Mouse (Mus musculus) intestine, embryonic 15.5 days (tissue): ENCODE data around the gene Hhat. TPM values are rescaled to one million over a fixed set of nuclear protein-coding genes. Genes with fewer than 3 reads are reported as not detected.

Experiments
- ATAC-seq: fragments of 200-750 bp; cut with Nextera tagmentation; 2 replicates; pipeline ENCODE4 v1.8.0; 2017; ENCODE audit warnings: moderate TSS enrichment, moderate library complexity
- H3K27ac ChIP-seq: fragments of 300-500 bp; sonication (generic); 2 replicates; pipeline ENCODE4 v1.5.1; 2015; ENCODE audit warnings: mild to moderate bottlenecking, inconsistent platforms
- H3K27me3 ChIP-seq: fragments of 300-500 bp; sonication (generic); replicated peaks from 2 replicates; pipeline ENCODE4 v1.6.1; 2015; ENCODE audit warnings: inconsistent platforms
- H3K36me3 ChIP-seq: fragments of 300-500 bp; sonication (generic); 2 replicates; pipeline ENCODE4 v1.6.1; 2015; ENCODE audit warnings: inconsistent platforms
- H3K4me1 ChIP-seq: fragments of 300-500 bp; sonication (generic); replicated peaks from 2 replicates; pipeline ENCODE4 v1.6.1; 2015; ENCODE audit warnings: inconsistent platforms
- H3K4me2 ChIP-seq: fragments of 300-500 bp; sonication (generic); replicated peaks from 2 replicates; pipeline ENCODE4 v1.6.1; 2015; ENCODE audit warnings: mild to moderate bottlenecking, inconsistent platforms
- H3K4me3 ChIP-seq: fragments of 300-500 bp; sonication (generic); replicated peaks from 2 replicates; pipeline ENCODE4 v1.5.1; 2015; ENCODE audit warnings: inconsistent platforms
- H3K9ac ChIP-seq: fragments of 300-500 bp; sonication (generic); 2 replicates; pipeline ENCODE4 v1.6.1; 2015; ENCODE audit warnings: inconsistent platforms
- H3K9me3 ChIP-seq: fragments of 300-500 bp; sonication (generic); 2 replicates; pipeline ENCODE4 v1.6.1; 2016; ENCODE audit warnings: inconsistent platforms
- WGBS: fragments of 180-500 bp; shearing (Covaris S2); methylation state at CpG from one replicate; pipeline ENCODE4 v1.1.7; 2015; 5-methylcytosine and 5-hydroxymethylcytosine counted together
- polyA plus RNA-seq: library from polyadenylated mRNA; unstranded; fragments of >200 nt; fragmentation: Nextera tagmentation; extraction: Ambion mirVana; gene quantifications from 2 replicates; pipeline ENCODE4 v1.2.1, GENCODE M21; 2015

Gene Hhat
- polyA plus RNA-seq, 1 experiment from 2014 or later: 9.7 TPM

DNA sequence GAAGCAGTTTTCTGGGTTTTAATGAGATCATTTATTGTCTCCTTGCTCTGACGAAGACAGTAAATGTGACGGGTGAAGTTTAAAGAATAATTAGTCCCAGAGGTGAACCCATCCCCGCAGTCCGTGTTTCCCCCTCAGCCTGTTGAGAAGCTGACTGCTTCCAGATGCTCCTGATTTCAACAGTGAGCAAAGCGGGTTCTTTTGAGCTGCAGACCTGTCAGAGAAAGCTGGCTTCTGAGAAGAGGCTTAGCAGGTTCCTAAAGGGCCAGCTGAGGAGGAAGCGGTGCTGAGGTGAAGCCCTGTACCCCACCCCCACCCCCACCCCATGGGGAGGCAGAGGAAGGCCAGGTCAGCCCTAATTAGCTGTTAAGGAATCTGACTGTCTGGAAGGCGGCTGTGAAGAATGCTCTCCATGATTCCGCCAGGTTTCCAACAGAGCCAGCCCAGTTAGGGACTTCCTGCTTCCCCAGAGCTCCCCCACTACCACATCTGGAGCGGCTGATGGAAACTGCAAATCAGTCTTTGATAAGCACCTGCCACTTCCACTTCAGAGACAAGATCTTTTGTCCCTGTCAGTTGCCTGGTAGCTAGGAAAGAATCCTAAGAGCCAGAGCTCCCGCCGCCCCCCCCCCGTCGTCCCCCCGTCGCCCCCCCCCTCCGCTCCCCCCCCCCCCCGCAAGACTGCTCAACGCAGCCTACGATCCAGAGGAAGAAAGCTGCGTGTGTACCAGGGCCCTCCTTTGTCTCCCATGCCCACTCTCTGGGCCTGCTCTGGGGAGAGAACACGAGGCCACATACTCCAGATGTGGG lies 25.4 kb upstream of the Hhat start:
- H3K27ac ChIP-seq: peak overlapping the region; percentile 59
- no peak for ATAC-seq
- no peaks in the 10 kb centered on the region for H3K9me3 ChIP-seq
- H3K4me2 ChIP-seq: 0 out of 2 replicates have a peak overlapping the region, but pooled peaks have one; percentile 3
- H3K9ac ChIP-seq: no peak overlapping the region
- no peak overlapping the region for H3K4me3 ChIP-seq
- no peaks in the 10 kb centered on the region for H3K27me3 ChIP-seq
- no peaks in the 10 kb centered on the region for H3K36me3 ChIP-seq
- 20% methylated on average over 14 of the region's 21 CpGs for WGBS
- peaks cover 22% of the 10 kb centered on the region for H3K4me1 ChIP-seq

DNA sequence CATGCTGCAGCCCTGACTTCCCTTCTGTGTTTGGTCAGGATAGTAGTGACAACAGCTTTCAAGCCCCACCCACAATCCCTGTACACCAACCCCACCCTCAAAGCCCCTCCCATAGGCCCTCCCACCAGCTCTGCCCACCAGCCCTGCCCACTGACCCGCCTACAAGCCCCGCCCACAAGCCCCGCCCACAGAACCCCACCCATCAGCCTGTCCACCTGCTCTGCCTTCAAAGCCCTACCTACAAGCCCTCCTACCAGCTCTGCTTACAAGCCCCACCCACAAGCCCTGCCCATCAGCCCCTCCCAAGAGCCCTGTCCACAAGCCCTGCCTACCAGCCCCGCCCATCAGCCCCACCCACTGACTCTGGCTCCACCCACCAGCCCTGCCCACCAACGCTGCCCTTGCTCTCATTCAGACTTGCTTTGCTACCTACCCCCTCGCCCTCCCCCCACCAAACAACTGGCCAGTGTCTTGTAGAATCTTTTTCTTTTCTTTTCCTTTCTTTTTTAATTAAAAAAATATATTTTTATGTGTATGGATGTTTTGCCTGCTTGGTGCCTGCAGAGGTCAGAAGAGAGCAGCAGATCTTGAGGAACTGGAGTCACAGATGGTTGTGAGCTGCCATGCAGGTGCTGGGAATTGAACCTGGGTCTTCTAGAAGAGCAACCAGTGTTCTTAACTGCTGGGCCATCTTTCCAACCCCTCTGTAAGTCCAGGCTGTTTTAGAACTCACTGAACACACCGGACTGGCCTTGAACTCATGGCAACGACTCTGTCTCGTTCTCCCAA lies 24.1 kb upstream of the Hhat start:
- no peak overlapping the region for H3K9ac ChIP-seq
- no peaks in the 10 kb centered on the region for H3K9me3 ChIP-seq
- peaks cover 24% of the 10 kb centered on the region for H3K4me1 ChIP-seq
- ATAC-seq: peak; percentile 34
- no peak overlapping the region for H3K4me3 ChIP-seq
- H3K27ac ChIP-seq: no peak overlapping the region
- no peaks in the 10 kb centered on the region for H3K27me3 ChIP-seq
- no peak overlapping the region for H3K4me2 ChIP-seq
- WGBS: 61% methylated on average over 9 of the region's 9 CpGs
- H3K36me3 ChIP-seq: no peaks in the 10 kb centered on the region

DNA sequence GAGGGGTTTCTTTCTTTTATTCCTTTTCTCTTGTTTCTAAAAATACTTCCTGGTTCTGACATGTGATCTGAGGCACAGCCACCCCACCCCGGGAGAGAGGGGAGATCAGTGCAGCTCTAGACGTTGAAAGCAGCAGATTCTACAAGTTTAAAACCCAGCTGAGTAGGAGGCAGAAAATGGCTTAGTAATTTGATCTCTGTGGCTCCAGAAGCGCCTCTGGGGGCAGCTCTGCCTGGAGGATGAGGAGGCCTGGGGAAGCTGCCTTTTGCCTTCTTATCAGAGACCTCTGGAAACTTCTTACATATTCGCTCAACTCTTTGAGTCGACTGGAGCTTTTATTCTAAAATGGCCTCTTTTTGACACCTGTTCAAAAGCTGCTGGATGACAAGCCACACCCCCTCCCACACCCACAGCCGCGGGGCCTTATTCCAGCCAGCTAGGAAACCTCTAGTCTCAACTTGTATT lies 20.9 kb upstream of the Hhat start:
- Histone ChIP-seq H3K4me1 (peaks cover 15% of the 10 kb centered on the region), H3K36me3 (no peaks in the 10 kb centered on the region), H3K4me3 (no peak overlapping the region), H3K4me2 (0 out of 2 replicates have a peak overlapping the region, but pooled peaks have one; percentile 7), H3K9ac (no peak overlapping the region), H3K27me3 (no peaks in the 10 kb centered on the region), H3K27ac (no peak overlapping the region; the same call in 1 of the 2 replicates), H3K9me3 (no peaks in the 10 kb centered on the region)
- ATAC-seq: peak; percentile 58
- WGBS: 9% methylated on average over 7 of the region's 7 CpGs

DNA sequence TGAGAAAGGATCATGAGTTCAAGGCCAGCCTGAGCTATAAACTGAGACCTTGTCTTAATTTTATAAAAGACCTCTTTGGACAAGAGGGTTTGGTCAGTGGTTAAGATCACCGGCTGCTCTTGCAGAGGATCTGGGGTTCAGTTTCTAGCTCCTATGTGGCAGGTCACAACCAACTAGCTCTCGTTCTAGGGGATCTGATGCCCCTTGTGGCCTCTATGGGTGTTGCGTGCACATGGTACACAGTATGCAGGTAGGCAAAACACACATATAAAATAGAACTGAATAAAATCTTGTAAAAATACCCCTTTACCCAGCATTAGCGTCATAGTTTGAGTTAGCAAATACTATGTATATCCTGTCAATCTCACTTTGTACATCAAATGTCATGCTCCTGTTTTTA lies 19.4 kb upstream of the Hhat start:
- Histone ChIP-seq H3K9me3 (no peaks in the 10 kb centered on the region), H3K4me2 (no peak overlapping the region), H3K27me3 (no peaks in the 10 kb centered on the region), H3K4me1 (peaks cover 18% of the 10 kb centered on the region; the same call in 1 of the 2 replicates), H3K4me3 (no peak overlapping the region), H3K9ac (no peak overlapping the region), H3K27ac (peak overlapping the region; percentile 69; the same call in 1 of the 2 replicates), H3K36me3 (no peaks in the 10 kb centered on the region)
- 87% methylated on average over 4 of the region's 4 CpGs for WGBS
- ATAC-seq: no peak

DNA sequence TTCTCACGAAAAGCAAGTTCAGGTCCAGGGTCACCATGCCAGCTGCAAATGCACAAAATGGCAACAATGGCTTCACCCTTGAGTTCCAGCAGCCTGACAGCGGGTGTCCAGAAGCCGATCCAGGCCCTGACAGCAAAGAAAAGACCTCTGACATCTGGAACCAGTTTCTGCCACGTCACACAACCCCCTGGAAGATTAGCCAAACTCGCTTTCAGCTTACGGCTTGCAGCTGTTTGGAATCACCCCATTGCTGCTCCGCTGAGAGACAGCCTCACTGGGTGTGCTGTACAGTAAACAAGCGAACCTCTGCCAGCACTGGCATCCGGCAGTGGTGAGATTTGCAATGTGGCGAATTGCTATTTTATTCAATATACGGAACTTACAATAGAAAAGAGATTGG lies 18.8 kb upstream of the Hhat start:
- 48% methylated on average over 11 of the region's 11 CpGs for WGBS
- no peak for ATAC-seq
- H3K4me1 ChIP-seq: peaks cover 18% of the 10 kb centered on the region; the same call in 1 of the 2 replicates

DNA sequence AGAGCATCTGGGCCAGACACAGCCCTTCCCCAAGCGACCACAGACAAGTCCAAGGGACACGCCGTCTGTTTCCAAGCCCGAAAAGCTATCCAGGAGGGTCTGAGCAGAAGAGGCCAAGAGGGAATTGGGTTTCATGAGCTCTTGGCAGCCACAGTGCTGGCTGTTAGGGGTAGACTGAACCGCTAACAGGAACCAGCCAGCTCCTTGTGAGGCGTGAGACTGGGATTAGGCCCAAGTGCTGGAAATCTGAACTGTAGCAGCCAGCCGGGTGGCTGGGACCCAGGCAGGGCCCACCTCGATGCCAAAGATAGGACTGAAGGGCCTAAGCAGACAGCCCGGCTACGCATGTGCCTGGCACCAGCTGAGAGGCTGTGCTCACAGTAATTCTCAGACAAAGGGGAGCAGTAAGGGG lies 18.1 kb upstream of the Hhat start:
- no peak overlapping the region for H3K4me3 ChIP-seq
- peaks cover 18% of the 10 kb centered on the region; the same call in 1 of the 2 replicates for H3K4me1 ChIP-seq
- no peak overlapping the region for H3K9ac ChIP-seq
- WGBS: 57% methylated on average over 10 of the region's 10 CpGs
- peak overlapping the region; percentile 69 for H3K27ac ChIP-seq
- H3K27me3 ChIP-seq: no peaks in the 10 kb centered on the region
- no peak overlapping the region for H3K4me2 ChIP-seq
- no peak for ATAC-seq
- H3K36me3 ChIP-seq: no peaks in the 10 kb centered on the region
- H3K9me3 ChIP-seq: no peaks in the 10 kb centered on the region

More for the DNA sequence above, 18.8 kb upstream of the Hhat start:
- Histone ChIP-seq H3K27ac (peak overlapping the region; percentile 69), H3K9me3 (no peaks in the 10 kb centered on the region), H3K4me2 (no peak overlapping the region), H3K36me3 (no peaks in the 10 kb centered on the region), H3K4me3 (no peak overlapping the region), H3K9ac (no peak overlapping the region), H3K27me3 (no peaks in the 10 kb centered on the region)

DNA sequence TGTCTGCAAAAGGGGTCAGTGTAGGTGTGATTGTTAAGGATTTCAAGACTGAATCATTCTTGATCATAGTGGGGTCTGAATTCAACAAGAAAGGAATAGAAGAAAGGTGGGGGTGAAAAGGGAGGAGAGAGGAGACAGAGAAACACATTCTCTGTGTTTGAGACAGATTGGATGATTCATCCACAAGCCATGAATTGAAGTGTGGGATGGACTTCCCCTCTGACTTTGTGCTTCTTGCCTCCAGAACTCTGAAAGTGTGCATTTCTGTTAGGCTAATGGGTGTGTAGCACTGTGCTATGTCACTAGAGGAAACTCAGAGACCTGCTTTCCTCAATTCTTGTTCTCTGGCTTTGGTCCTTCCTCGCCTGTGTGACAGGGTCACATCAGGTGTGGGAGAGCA lies 15.2 kb upstream of the Hhat start:
- peak overlapping the region; percentile 18; the same call in 1 of the 2 replicates for H3K27ac ChIP-seq
- H3K36me3 ChIP-seq: no peaks in the 10 kb centered on the region
- H3K27me3 ChIP-seq: no peaks in the 10 kb centered on the region
- H3K9ac ChIP-seq: no peak overlapping the region
- H3K4me3 ChIP-seq: no peak overlapping the region
- H3K9me3 ChIP-seq: no peaks in the 10 kb centered on the region
- H3K4me1 ChIP-seq: peaks cover 8% of the 10 kb centered on the region; the same call in 1 of the 2 replicates
- WGBS: 80% methylated on average over 1 of the region's 1 CpGs
- H3K4me2 ChIP-seq: no peak overlapping the region
- ATAC-seq: no peak

DNA sequence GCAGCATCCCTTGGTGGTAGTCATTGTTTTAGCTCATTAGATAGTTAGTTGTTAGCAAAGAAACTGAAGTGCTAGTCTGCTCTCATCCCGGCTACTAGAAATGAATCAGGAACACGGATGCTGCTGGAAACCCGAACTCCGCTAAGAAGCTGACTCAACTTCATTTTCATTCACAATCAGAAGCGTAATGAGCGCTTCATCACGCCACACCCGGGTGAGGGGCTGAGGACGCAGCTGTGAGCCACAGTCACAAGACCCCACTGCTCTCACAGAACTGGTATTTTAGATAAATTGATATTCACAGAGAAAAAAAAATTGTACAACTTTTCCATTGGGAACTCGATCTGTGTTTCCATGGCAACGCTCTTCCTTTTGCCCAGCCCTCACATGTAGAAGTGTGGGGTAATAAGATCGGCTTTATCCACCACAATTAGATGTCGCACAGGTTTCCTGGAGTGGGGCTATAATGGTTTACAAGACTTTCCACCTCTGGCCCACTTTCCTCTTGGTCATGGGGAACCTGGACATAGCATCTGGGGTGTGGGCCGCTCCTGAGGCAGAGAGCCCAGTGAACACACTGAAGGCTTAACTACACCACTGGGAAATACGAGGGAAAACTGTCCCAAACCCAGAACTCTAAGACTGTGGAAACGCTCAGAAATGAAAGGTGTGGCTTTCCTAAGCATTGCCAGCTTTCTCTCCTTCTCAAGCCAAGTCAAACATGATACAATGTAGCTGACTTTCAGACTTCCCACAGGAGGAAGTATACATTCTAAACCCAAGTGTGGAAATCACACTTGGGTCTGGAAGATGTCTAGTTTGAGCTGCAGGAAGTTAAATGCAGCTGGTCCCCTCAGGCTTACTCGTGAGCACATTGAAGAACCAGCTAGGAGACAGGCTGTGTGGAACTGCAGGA lies 14.3 kb upstream of the Hhat start:
- Histone ChIP-seq H3K4me3 (no peak overlapping the region), H3K27ac (peak overlapping the region; percentile 64), H3K4me1 (peaks cover 8% of the 10 kb centered on the region; the same call in 1 of the 2 replicates), H3K36me3 (no peaks in the 10 kb centered on the region), H3K9ac (no peak overlapping the region), H3K27me3 (no peaks in the 10 kb centered on the region), H3K4me2 (no peak overlapping the region), H3K9me3 (no peaks in the 10 kb centered on the region)
- peak; percentile 20; the same call in 1 of the 2 replicates for ATAC-seq
- WGBS: 70% methylated on average over 17 of the region's 17 CpGs

DNA sequence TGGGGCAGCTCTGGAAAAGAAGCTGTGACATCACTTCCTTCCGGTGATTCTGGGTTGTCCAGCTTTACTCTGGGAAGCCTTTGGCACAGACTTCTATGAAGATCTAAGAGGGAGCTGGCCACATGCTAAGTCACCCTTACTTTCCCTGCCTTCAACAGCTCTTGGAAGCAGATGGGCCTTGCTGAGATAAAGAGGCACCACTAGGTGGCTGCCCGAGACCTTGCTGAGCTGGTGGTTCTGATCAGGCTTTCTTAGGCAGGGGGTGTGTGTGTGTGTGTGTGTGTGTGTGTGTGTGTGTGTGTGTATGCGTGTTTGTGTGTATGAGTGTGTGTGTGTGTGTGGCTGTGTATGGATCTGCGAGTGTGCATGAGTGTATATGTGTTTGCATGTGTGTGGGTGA lies 13.4 kb upstream of the Hhat start:
- Histone ChIP-seq H3K27ac (no peak overlapping the region), H3K9me3 (no peaks in the 10 kb centered on the region), H3K4me1 (peaks cover 8% of the 10 kb centered on the region; the same call in 1 of the 2 replicates), H3K4me3 (no peak overlapping the region), H3K36me3 (no peaks in the 10 kb centered on the region), H3K9ac (no peak overlapping the region), H3K4me2 (no peak overlapping the region), H3K27me3 (no peaks in the 10 kb centered on the region)
- WGBS: 23% methylated on average over 4 of the region's 4 CpGs
- ATAC-seq: peak; percentile 77

DNA sequence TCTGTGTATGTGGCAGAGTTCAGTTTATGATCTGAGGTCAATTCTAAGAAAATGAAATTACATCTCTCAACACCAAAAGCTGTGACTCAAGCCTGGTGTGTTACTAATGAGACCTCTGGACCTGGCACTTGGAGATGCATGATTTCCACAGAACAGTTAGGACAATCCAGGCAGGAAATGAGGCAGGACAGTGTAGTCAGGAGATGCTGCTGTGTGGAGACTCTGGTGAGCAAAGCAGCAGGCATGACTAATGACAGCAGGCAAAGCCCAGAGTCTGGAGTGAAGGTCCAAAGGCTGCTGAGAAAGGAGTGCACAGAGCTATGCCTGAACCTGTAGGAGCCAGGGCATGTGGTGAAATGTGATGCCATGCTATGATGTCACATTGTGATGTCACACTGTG lies 10.2 kb upstream of the Hhat start:
- H3K9ac ChIP-seq: no peak overlapping the region
- no peak for ATAC-seq
- H3K4me2 ChIP-seq: no peak overlapping the region
- no peak overlapping the region for H3K4me3 ChIP-seq
- H3K27me3 ChIP-seq: no peaks in the 10 kb centered on the region
- no peaks in the 10 kb centered on the region for H3K36me3 ChIP-seq
- no peak overlapping the region for H3K27ac ChIP-seq
- H3K4me1 ChIP-seq: peaks cover 4% of the 10 kb centered on the region; the same call in 1 of the 2 replicates
- no peaks in the 10 kb centered on the region for H3K9me3 ChIP-seq

DNA sequence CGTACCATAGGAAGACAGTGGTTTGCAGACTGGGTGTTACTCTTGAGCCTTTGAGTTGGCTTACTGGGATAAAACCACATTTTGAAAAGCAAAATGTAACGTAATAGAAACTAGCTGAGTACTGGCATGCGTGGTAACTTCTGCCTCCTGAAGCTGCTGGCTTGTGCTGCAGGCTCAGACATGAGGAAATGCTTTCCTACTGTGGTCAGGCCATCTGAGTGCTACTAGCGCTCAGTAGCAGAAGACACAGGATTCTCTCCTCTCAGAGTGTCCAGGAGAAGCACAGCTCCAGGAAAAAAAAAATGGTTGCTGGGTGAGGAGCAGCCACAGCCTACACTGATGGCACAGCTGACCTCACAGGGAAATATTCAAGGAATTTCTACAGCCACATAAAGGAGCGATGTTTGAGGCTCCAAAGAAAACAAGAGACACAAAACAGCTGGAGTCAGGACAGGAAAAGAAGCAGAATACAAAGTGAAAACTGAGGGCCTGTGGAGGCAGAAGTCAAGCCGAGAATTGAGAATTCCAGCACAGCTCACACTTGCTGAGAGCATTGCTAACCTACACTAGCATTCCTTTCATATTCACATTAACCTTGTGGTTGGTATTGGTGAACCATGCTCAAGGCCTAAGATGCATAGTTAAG lies 8.0 kb upstream of the Hhat start:
- H3K36me3 ChIP-seq: no peaks in the 10 kb centered on the region
- 0 out of 2 replicates have a peak, but pooled peaks cover 4% of the 10 kb centered on the region for H3K4me1 ChIP-seq
- no peak overlapping the region for H3K9ac ChIP-seq
- ATAC-seq: 0 out of 2 replicates have a peak, but pooled peaks have one; percentile 19
- H3K9me3 ChIP-seq: no peaks in the 10 kb centered on the region
- H3K4me3 ChIP-seq: no peak overlapping the region
- H3K4me2 ChIP-seq: no peak overlapping the region
- H3K27me3 ChIP-seq: no peaks in the 10 kb centered on the region
- WGBS: 39% methylated on average over 6 of the region's 6 CpGs
- H3K27ac ChIP-seq: peak overlapping the region; percentile 38
